Mouse (Mus musculus): Measurements from ENCODE around the gene Gimap5. TPM values are rescaled to one million over a fixed set of nuclear protein-coding genes. Genes with fewer than 3 reads are reported as not detected.

The Gimap5 gene
- not detected in 2 replicates for polyA plus RNA-seq (2012; ENCODE audit: insufficient read depth, insufficient read length, low replicate concordance, missing spikeins)

- peaks cover 25% of the 10 kb centered on the region for H3K4me1 ChIP-seq (ENCODE audit: control insufficient read depth, insufficient read depth, low read length)
- WGBS: 57% methylated on average over 16 of the region's 16 CpGs
- TF ChIP-seq POLR2A (IDR thresholded peaks at IDR 0.05; ENCODE audit: insufficient read depth, low read depth, low read length): no peak
- no peak for TF ChIP-seq CTCF (IDR thresholded peaks at IDR 0.05; ENCODE audit: insufficient read depth, low read depth, low read length)
- H3K27ac ChIP-seq (ENCODE audit: insufficient read depth, low read depth, low read length): peak within 1 kb of the TSS; percentile 12; the same call in 1 of the 2 replicates
- no peak within 1 kb of the TSS; the same call in 1 of the 2 replicates for H3K4me3 ChIP-seq (ENCODE audit: insufficient read depth, low read depth, low read length)
Measured at GRCm38 (mm10) chr6:48745959-48746889, at the start of gene Gimap5. TSS of gene Gimap5 (plus strand) at chr6:48746197.

- Histone ChIP-seq H3K4me1 (ENCODE audit: control insufficient read depth, insufficient read depth, low read length) (no peaks in the 10 kb centered on the region), H3K27ac (ENCODE audit: insufficient read depth, low read depth, low read length) (no peak overlapping the region), H3K4me3 (ENCODE audit: insufficient read depth, low read depth, low read length) (no peak overlapping the region)
- TF ChIP-seq CTCF (IDR thresholded peaks at IDR 0.05; ENCODE audit: insufficient read depth, low read depth, low read length): no peak
- no peak for TF ChIP-seq POLR2A (IDR thresholded peaks at IDR 0.05; ENCODE audit: insufficient read depth, low read depth, low read length)
- WGBS: 75% methylated on average over 4 of the region's 4 CpGs
Measured at GRCm38 (mm10) chr6:48696830-48697554, 49.0 kb upstream of the Gimap5 start.

GRCm38 (mm10) chr6:48697555-48697930 lies 48.5 kb upstream of the Gimap5 start:
- Histone ChIP-seq H3K4me3 (ENCODE audit: insufficient read depth, low read depth, low read length) (no peak overlapping the region), H3K4me1 (ENCODE audit: control insufficient read depth, insufficient read depth, low read length) (no peaks in the 10 kb centered on the region), H3K27ac (ENCODE audit: insufficient read depth, low read depth, low read length) (no peak overlapping the region)
- 27% methylated on average over 1 of the region's 1 CpGs for WGBS
- no peak for TF ChIP-seq POLR2A (IDR thresholded peaks at IDR 0.05; ENCODE audit: insufficient read depth, low read depth, low read length)
- TF ChIP-seq CTCF (IDR thresholded peaks at IDR 0.05; ENCODE audit: insufficient read depth, low read depth, low read length): no peak

- H3K27ac ChIP-seq (ENCODE audit: insufficient read depth, low read depth, low read length): no peak overlapping the region
- no peak overlapping the region for H3K4me3 ChIP-seq (ENCODE audit: insufficient read depth, low read depth, low read length)
- no peaks in the 10 kb centered on the region for H3K4me1 ChIP-seq (ENCODE audit: control insufficient read depth, insufficient read depth, low read length)
- 73% methylated on average over 7 of the region's 7 CpGs for WGBS
- no peak for TF ChIP-seq CTCF (IDR thresholded peaks at IDR 0.05; ENCODE audit: insufficient read depth, low read depth, low read length)
- no peak for TF ChIP-seq POLR2A (IDR thresholded peaks at IDR 0.05; ENCODE audit: insufficient read depth, low read depth, low read length)
Measured at GRCm38 (mm10) chr6:48698066-48698856, 47.7 kb upstream of the Gimap5 start.

- TF ChIP-seq CTCF (IDR thresholded peaks at IDR 0.05; ENCODE audit: insufficient read depth, low read depth, low read length): no peak
- TF ChIP-seq POLR2A (IDR thresholded peaks at IDR 0.05; ENCODE audit: insufficient read depth, low read depth, low read length): no peak
- H3K27ac ChIP-seq (ENCODE audit: insufficient read depth, low read depth, low read length): no peak overlapping the region
- no peaks in the 10 kb centered on the region for H3K4me1 ChIP-seq (ENCODE audit: control insufficient read depth, insufficient read depth, low read length)
- WGBS: 85% methylated on average over 3 of the region's 3 CpGs
- no peak overlapping the region for H3K4me3 ChIP-seq (ENCODE audit: insufficient read depth, low read depth, low read length)
Measured at GRCm38 (mm10) chr6:48698888-48699287, 47.1 kb upstream of the Gimap5 start.

- no peak overlapping the region for H3K27ac ChIP-seq (ENCODE audit: insufficient read depth, low read depth, low read length)
- H3K4me1 ChIP-seq (ENCODE audit: control insufficient read depth, insufficient read depth, low read length): no peaks in the 10 kb centered on the region
- 63% methylated on average over 5 of the region's 5 CpGs for WGBS
- no peak overlapping the region for H3K4me3 ChIP-seq (ENCODE audit: insufficient read depth, low read depth, low read length)
- TF ChIP-seq CTCF (IDR thresholded peaks at IDR 0.05; ENCODE audit: insufficient read depth, low read depth, low read length): no peak
- no peak for TF ChIP-seq POLR2A (IDR thresholded peaks at IDR 0.05; ENCODE audit: insufficient read depth, low read depth, low read length)
Measured at GRCm38 (mm10) chr6:48700251-48701075, 45.5 kb upstream of the Gimap5 start.

GRCm38 (mm10) chr6:48702146-48702545 lies 43.9 kb upstream of the Gimap5 start:
- Histone ChIP-seq H3K4me3 (ENCODE audit: insufficient read depth, low read depth, low read length) (no peak overlapping the region), H3K27ac (ENCODE audit: insufficient read depth, low read depth, low read length) (no peak overlapping the region), H3K4me1 (ENCODE audit: control insufficient read depth, insufficient read depth, low read length) (no peaks in the 10 kb centered on the region)
- TF ChIP-seq POLR2A (IDR thresholded peaks at IDR 0.05; ENCODE audit: insufficient read depth, low read depth, low read length) (no peak), CTCF (IDR thresholded peaks at IDR 0.05; ENCODE audit: insufficient read depth, low read depth, low read length) (no peak)
- WGBS: 87% methylated on average over 7 of the region's 7 CpGs

- TF ChIP-seq POLR2A (IDR thresholded peaks at IDR 0.05; ENCODE audit: insufficient read depth, low read depth, low read length) (no peak), CTCF (IDR thresholded peaks at IDR 0.05; ENCODE audit: insufficient read depth, low read depth, low read length) (no peak)
- WGBS: 76% methylated on average over 5 of the region's 5 CpGs
- Histone ChIP-seq H3K27ac (ENCODE audit: insufficient read depth, low read depth, low read length) (no peak overlapping the region), H3K4me1 (ENCODE audit: control insufficient read depth, insufficient read depth, low read length) (no peaks in the 10 kb centered on the region), H3K4me3 (ENCODE audit: insufficient read depth, low read depth, low read length) (no peak overlapping the region)
Measured at GRCm38 (mm10) chr6:48702601-48703000, 43.4 kb upstream of the Gimap5 start.

Data from olfactory bulb, adult 2 months (tissue).